In the genomic region with DNA sequence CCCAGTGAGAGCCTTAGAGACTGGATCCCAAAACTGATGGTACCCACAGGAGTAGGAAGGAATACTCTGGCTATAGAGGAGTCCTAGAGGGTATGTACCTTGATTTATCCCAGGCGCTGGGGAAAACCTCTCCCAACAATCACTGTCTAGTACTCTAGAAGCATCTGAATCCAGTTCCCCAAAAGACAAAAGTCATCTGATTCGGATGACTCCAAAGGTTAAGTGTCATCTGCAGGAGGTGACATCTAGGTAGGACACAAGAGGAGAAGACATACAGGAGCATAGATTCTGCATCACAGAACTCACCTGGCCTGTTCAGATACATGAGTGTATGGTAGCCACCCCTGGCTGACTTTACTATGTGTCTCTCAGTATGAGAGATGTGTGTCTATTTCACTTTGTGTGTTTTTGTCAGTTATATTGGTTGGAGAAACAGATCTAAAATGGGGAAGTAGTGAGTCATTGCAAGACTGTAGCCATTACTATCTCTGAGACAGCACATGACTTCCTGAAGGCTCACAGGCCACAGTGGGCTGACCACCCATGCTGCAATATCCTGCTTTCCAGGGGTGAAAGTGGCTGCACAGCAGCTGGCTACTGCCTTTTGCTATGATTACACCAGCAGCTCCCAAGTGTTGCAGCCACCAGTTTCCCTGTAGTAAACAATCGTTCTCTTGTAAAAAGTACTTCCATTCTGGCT, we compare ENCODE assay signal across 10 mouse cellular contexts.
A peak's percentile ranks its signal among the peaks of the same experiment; 100 is the strongest.
DNase-seq lines count a peak whose midpoint lies in the region; ATAC-seq and TF ChIP-seq lines count a peak whose summit lies in the region.
"Had no signal": no experiment of that assay in that cellular context is flagged by ENCODE, and none has a peak within 500 bp of the region (broad histone marks: within the 10 kb centered on the region; RNA-seq: fewer than 3 reads in every experiment).

No protein-coding gene starts in this region.

- no peaks in the 10 kb centered on the region for H3K36me3 ChIP-seq in heart, postnatal 0 days (replicated peaks; ENCODE audit: control insufficient read depth, insufficient read depth, low read length)
- no peaks in the 10 kb centered on the region for H3K36me3 ChIP-seq in macrophage (ENCODE audit: inconsistent target)
- H3K36me3 ChIP-seq in forebrain, embryonic 12.5 days (replicated peaks), result 0 out of 2 replicates have a peak, but pooled peaks cover 3% of the 10 kb centered on the region
- H3K36me3 ChIP-seq: midbrain, embryonic 12.5 days had no signal

- TF ChIP-seq EP300 in heart, postnatal 0 days (IDR thresholded peaks at IDR 0.05; ENCODE audit: low read depth), result no peak

- H3K4me3 ChIP-seq in heart, postnatal 0 days (ENCODE audit: low read depth, low read length), result no peak overlapping the region
- H3K4me3 ChIP-seq in macrophage (ENCODE audit: inconsistent target), result no peak overlapping the region; the same call in 1 of the 2 replicates
- H3K4me3 ChIP-seq in forebrain, embryonic 12.5 days (replicated peaks), result no peak overlapping the region
- H3K4me3 ChIP-seq: midbrain, embryonic 12.5 days had no signal

- no peaks in the 10 kb centered on the region for H3K4me1 ChIP-seq in heart, postnatal 0 days (ENCODE audit: control insufficient read depth, insufficient read depth)
- H3K4me1 ChIP-seq in forebrain, embryonic 12.5 days, result no peaks in the 10 kb centered on the region
- H3K4me1 ChIP-seq: midbrain, embryonic 12.5 days had no signal

- H3K4me2 ChIP-seq in heart, postnatal 0 days (ENCODE audit: low read depth, low read length), result no peak overlapping the region
- no peak overlapping the region for H3K4me2 ChIP-seq in forebrain, embryonic 12.5 days
- H3K4me2 ChIP-seq: midbrain, embryonic 12.5 days had no signal

- WGBS in heart, postnatal 0 days, result 81% methylated on average over 3 of the region's 3 CpGs
- 18% methylated on average over 3 of the region's 3 CpGs for WGBS in macrophage (ENCODE audit: missing documents)
- WGBS in forebrain, embryonic 12.5 days, result 89% methylated on average over 3 of the region's 3 CpGs

- H3K79me2 ChIP-seq in macrophage (ENCODE audit: inconsistent target), result no peaks in the 10 kb centered on the region

- TF ChIP-seq CTCF in heart, postnatal 0 days (IDR thresholded peaks at IDR 0.05; ENCODE audit: low read depth), result no peak

- peak; percentile 62; the same call in 1 of the 2 replicates for ATAC-seq in heart, postnatal 0 days (ENCODE audit: insufficient read depth, low read depth)
- ATAC-seq in forebrain, embryonic 12.5 days (ENCODE audit: low FRiP score), result no peak
- ATAC-seq: inflammation-experienced regulatory T-cells, adult 6 months had no signal

- no peaks in the 10 kb centered on the region for H3K9me3 ChIP-seq in heart, postnatal 0 days (replicated peaks; ENCODE audit: control insufficient read depth, low read length)
- 0 out of 2 replicates have a peak, but pooled peaks cover 2% of the 10 kb centered on the region for H3K9me3 ChIP-seq in forebrain, embryonic 12.5 days

- no peak overlapping the region for H3K9ac ChIP-seq in heart, postnatal 0 days (replicated peaks; ENCODE audit: low read depth, low read length)
- no peak overlapping the region for H3K9ac ChIP-seq in forebrain, embryonic 12.5 days
- H3K9ac ChIP-seq: midbrain, embryonic 12.5 days had no signal

- DNase-seq in adrenal gland, adult 2 months, result peak; percentile 26
- DNase-seq in adrenal gland, adult 18-20 months (ENCODE audit: low spot score in 2 of 2), result no peak
- DNase-seq in 3T3-L1 (ENCODE audit: low read depth, low spot score) (peak; percentile 55), adipocyte (ENCODE audit: low spot score) (no peak)
- DNase-seq in heart, postnatal 0 days (ENCODE audit: low spot score), result peak; percentile 15
- DNase-seq in ovary, postnatal 36 days (ENCODE audit: low spot score), result no peak

- H3K27ac ChIP-seq in heart, postnatal 0 days (ENCODE audit: low read depth), result no peak overlapping the region
- H3K27ac ChIP-seq in macrophage, result peak overlapping the region; percentile 96
- no peak overlapping the region for H3K27ac ChIP-seq in forebrain, embryonic 12.5 days
- H3K27ac ChIP-seq: midbrain, embryonic 12.5 days had no signal

- no peaks in the 10 kb centered on the region for H3K27me3 ChIP-seq in heart, postnatal 0 days (ENCODE audit: control insufficient read depth, insufficient read depth, low read length)
- no peaks in the 10 kb centered on the region for H3K27me3 ChIP-seq in forebrain, embryonic 12.5 days
- H3K27me3 ChIP-seq: midbrain, embryonic 12.5 days had no signal

Comparison
In these comparisons a context has a peak if more than half of its experiments do, and no peak if none do; other contexts are left out.
1. DNase-seq: peak in adrenal gland, adult 2 months (single experiment), 3T3-L1 (single experiment) and heart, postnatal 0 days (single experiment); none in adrenal gland, adult 18-20 months (0 of 2), ovary, postnatal 36 days (single experiment) and adipocyte (single experiment).